Mouse (Mus musculus) midbrain, embryonic 15.5 days (tissue): Measurements from ENCODE around the gene Nipal3. TPM values are rescaled to one million over a fixed set of nuclear protein-coding genes. Genes with fewer than 3 reads are reported as not detected.

ENCODE experiments used
- ATAC-seq: fragments of 200-750 bp; cut with Nextera tagmentation; replicated peaks from 2 replicates; pipeline ENCODE4 v1.8.0; 2017; ENCODE audit warnings: moderate TSS enrichment
- H3K27ac ChIP-seq: fragments of 300-500 bp; sonication (generic); 2 replicates; pipeline ENCODE4 v1.5.1; 2015; ENCODE audit warnings: mild to moderate bottlenecking, inconsistent platforms
- H3K27me3 ChIP-seq: fragments of 300-500 bp; sonication (generic); replicated peaks from 2 replicates; pipeline ENCODE4 v1.6.1; 2015; ENCODE audit warnings: inconsistent platforms
- H3K36me3 ChIP-seq: fragments of 300-500 bp; sonication (generic); replicated peaks from 2 replicates; pipeline ENCODE4 v1.6.1; 2015; ENCODE audit warnings: inconsistent platforms
- H3K4me1 ChIP-seq: fragments of 300-500 bp; sonication (generic); 2 replicates; pipeline ENCODE4 v1.6.1; 2015; ENCODE audit warnings: inconsistent platforms
- H3K4me2 ChIP-seq: fragments of 300-500 bp; sonication (generic); 2 replicates; pipeline ENCODE4 v1.6.1; 2015; ENCODE audit warnings: inconsistent platforms, mild to moderate bottlenecking, moderate library complexity
- H3K4me3 ChIP-seq: fragments of 300-500 bp; sonication (generic); 2 replicates; pipeline ENCODE4 v1.5.1; 2015; ENCODE audit warnings: mild to moderate bottlenecking, inconsistent platforms
- H3K9ac ChIP-seq: fragments of 300-500 bp; sonication (generic); 2 replicates; pipeline ENCODE4 v1.6.1; 2015; ENCODE audit warnings: mild to moderate bottlenecking, inconsistent platforms
- H3K9me3 ChIP-seq: fragments of 300-500 bp; sonication (generic); 2 replicates; pipeline ENCODE4 v1.6.1; 2016; ENCODE audit warnings: inconsistent platforms
- WGBS: fragments of 180-500 bp; shearing (Covaris S2); methylation state at CpG from one replicate; pipeline ENCODE4 v1.1.7; 2015; ENCODE audit warnings: mixed read lengths; 5-methylcytosine and 5-hydroxymethylcytosine counted together
- polyA plus RNA-seq: library from polyadenylated mRNA; unstranded; fragments of >200 nt; fragmentation: Nextera tagmentation; extraction: Ambion mirVana; gene quantifications from 2 replicates; pipeline ENCODE4 v1.2.1, GENCODE M21; 2015

Nipal3 gene
- polyA plus RNA-seq, 1 experiment from 2014 or later, result 13.1 TPM

DNA sequence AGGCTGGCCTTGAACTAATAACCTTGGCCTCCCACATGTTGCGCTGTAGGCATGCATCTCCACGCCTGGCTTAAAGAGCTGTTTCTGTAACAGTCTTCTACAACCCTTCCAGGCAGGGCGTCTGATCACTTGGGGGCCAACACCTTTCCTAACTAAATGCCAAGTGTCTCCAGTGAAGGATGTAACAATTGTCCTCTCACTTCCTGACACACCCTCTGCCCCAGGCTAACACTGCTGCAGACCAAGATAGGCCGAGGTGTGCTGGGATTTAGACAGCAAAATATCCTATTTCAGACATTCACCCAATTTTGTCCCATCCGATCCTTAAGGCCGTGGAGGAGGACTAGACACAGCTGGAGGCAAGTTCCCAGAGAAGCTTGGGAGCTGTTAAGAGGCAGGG is 41.7 kb downstream of the Nipal3 start:
- ATAC-seq, result no peak
- Histone ChIP-seq H3K9me3 (no peaks in the 10 kb centered on the region), H3K36me3 (no peaks in the 10 kb centered on the region), H3K4me2 (no peak overlapping the region), H3K27ac (no peak overlapping the region), H3K4me3 (no peak overlapping the region), H3K27me3 (no peaks in the 10 kb centered on the region), H3K4me1 (peaks cover 9% of the 10 kb centered on the region), H3K9ac (no peak overlapping the region)
- WGBS, result 82% methylated on average over 6 of the region's 6 CpGs

DNA sequence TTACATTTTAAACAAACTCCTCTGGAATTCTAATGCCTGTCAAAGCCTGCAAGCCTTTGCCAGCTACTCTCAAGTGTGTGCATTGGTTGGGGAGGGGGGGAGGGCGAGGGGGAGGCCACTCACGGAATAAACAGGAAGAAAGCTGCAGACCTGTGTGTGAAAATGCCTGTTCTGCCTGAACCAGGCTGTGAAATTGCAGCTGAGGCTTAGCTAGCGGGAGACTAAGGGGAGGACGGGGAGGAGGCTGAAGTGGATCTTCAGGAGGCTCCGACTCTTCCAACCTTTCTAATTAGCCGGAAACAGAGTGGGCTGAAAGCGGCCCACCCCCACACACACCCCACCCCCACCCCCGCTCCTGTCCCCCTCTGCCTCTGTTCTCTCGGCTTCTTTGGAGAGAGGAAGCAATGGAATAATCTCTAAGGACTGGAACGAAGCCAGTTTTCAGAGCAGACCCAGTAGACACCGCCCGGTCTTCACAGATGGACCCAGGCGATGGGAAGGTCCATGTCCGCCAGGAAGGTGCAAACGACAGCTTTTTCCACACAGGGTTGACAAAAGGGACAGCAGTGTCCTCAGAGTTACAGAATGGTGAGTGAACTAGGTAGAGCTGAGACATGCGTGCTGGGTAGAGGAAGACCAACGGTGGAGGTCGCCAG is 43.4 kb downstream of the Nipal3 start:
- Histone ChIP-seq H3K27me3 (no peaks in the 10 kb centered on the region), H3K4me2 (peak overlapping the region; percentile 15; the same call in 1 of the 2 replicates), H3K4me1 (peaks cover 9% of the 10 kb centered on the region), H3K36me3 (no peaks in the 10 kb centered on the region), H3K27ac (no peak overlapping the region), H3K4me3 (no peak overlapping the region), H3K9ac (no peak overlapping the region), H3K9me3 (no peaks in the 10 kb centered on the region)
- WGBS, result 45% methylated on average over 18 of the region's 18 CpGs
- ATAC-seq, result no peak

DNA sequence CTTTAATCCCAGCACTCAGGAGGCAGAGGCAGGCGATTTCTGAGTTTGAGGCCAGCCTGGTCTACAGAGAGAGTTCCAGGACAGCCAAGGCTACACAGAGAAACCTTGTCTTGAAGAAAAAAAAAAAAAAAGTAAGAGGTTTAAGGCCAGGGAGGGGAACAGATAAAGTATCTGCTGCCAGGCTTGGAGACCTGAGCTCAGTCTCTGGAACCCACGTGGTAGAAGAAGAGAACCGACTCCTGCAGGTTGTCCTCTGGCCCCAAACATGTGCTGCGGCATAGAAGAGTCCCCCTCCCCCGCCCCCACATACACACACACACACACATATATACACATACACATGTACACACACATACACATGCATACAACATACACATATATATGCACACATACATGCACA is 52.4 kb downstream of the Nipal3 start:
- Histone ChIP-seq H3K4me3 (no peak overlapping the region), H3K4me1 (0 out of 2 replicates have a peak, but pooled peaks cover 2% of the 10 kb centered on the region), H3K27me3 (no peaks in the 10 kb centered on the region), H3K36me3 (no peaks in the 10 kb centered on the region), H3K9me3 (no peaks in the 10 kb centered on the region), H3K4me2 (no peak overlapping the region), H3K27ac (no peak overlapping the region), H3K9ac (no peak overlapping the region)
- no peak for ATAC-seq
- 73% methylated on average over 5 of the region's 5 CpGs for WGBS

DNA sequence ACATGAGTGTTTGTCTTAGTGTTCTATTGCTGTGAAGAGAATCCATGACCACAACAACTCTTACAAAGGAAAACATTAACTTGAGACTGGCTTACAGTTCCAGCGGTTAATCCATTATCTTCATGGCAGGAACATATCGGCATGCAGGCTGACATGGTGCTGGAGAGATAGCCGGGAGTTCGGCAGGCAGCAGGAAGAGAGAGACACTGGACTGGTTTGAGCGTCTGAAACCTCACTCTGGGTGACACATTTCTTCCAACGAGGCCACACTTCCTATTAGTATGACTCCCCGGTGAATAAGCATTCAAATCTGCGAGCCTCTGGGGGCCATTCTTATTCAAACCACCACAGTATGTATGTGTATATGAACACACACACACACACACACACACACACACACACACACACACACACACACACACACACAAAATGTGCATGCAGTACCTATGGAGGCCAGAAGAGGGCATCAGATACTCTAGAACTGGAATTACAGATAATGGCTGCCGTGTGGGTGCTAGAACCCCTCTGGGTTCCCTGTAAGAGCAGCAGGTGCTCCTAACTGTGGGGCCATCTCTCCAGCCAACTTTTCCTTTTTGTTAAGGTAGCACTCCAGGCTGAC is 54.8 kb downstream of the Nipal3 start:
- Histone ChIP-seq H3K4me2 (no peak overlapping the region), H3K4me1 (0 out of 2 replicates have a peak, but pooled peaks cover 2% of the 10 kb centered on the region), H3K4me3 (no peak overlapping the region), H3K9ac (no peak overlapping the region), H3K27ac (no peak overlapping the region), H3K36me3 (no peaks in the 10 kb centered on the region), H3K9me3 (no peaks in the 10 kb centered on the region), H3K27me3 (no peaks in the 10 kb centered on the region)
- ATAC-seq, result no peak
- WGBS, result 61% methylated on average over 9 of the region's 9 CpGs

DNA sequence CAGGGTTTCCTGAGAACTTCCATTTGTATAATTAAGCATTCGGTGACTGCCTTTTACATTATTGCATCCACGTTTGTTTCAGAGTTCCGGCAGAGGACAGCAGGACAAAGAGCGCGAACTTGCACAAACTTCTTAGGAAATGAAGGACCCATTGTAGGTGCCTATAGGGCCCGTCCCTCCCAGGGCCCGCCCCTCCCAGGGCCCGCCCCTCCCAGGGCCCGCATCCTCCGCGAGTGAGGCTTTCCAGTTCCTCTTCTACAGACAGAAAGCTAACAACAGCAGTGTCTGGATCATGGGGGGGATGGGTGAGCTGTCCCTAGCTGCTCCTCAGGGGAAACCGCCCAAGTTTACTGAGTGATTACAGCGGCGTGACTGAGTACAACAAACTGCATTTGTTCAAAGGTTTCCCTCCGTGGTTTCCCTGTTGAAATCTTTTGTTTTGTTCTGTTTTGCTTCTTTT is 55.6 kb downstream of the Nipal3 start:
- Histone ChIP-seq H3K4me2 (peak overlapping the region; percentile 12; the same call in 1 of the 2 replicates), H3K4me3 (no peak overlapping the region)
- ATAC-seq, result no peak

DNA sequence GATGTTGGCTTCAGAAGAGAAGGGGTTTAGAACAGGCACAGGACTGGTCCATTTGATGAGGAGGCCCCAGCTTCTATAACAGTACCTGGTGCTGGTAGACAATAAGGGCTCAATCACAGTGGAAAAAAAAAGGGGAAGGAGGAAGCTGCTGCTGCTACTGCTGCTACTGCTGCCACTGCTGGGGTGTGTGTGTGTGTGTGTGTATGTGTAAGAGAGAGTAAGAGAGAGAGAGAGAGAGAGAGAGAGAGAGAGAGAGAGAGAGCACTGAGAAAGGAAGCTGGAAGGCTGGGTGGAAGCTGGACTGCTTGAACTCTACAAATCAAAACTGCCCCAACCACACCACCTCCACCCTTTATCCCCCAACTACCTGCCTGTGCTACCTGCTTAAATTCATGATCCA is 56.9 kb downstream of the Nipal3 start:
- Histone ChIP-seq H3K4me3 (no peak overlapping the region), H3K9ac (no peak overlapping the region), H3K36me3 (no peaks in the 10 kb centered on the region), H3K4me2 (no peak overlapping the region), H3K4me1 (peaks cover 11% of the 10 kb centered on the region), H3K9me3 (no peaks in the 10 kb centered on the region), H3K27ac (no peak overlapping the region), H3K27me3 (no peaks in the 10 kb centered on the region)
- no peak for ATAC-seq

More for the DNA sequence above, 55.6 kb downstream of the Nipal3 start:
- Histone ChIP-seq H3K27ac (no peak overlapping the region), H3K4me1 (peaks cover 8% of the 10 kb centered on the region), H3K36me3 (no peaks in the 10 kb centered on the region), H3K27me3 (no peaks in the 10 kb centered on the region), H3K9me3 (no peaks in the 10 kb centered on the region), H3K9ac (no peak overlapping the region)
- WGBS, result 4% methylated on average over 15 of the region's 15 CpGs

DNA sequence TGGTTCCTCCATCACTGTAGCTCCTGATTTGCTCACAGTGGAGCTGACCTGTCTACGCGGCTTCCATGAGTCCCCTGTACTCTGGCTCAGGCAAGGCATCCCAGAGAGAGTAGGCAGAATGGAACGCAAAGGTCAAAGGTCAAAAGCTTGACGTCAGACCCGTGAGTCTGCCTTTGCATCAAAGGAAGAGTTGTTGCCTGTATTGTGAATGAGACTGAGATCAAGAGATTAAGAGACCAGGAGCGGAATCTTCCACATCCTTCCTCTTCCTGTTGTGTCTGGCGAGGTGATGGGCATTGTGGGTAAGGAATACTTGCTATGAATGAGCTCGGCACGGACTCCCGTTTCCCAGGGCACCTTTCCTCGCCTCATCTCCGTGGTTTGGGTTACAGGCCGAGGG is 58.5 kb downstream of the Nipal3 start:
- Histone ChIP-seq H3K27me3 (no peaks in the 10 kb centered on the region), H3K9ac (no peak overlapping the region), H3K4me1 (peaks cover 21% of the 10 kb centered on the region), H3K4me2 (no peak overlapping the region), H3K9me3 (no peaks in the 10 kb centered on the region), H3K27ac (no peak overlapping the region), H3K36me3 (no peaks in the 10 kb centered on the region), H3K4me3 (no peak overlapping the region)
- 59% methylated on average over 13 of the region's 13 CpGs for WGBS
- ATAC-seq, result no peak

DNA sequence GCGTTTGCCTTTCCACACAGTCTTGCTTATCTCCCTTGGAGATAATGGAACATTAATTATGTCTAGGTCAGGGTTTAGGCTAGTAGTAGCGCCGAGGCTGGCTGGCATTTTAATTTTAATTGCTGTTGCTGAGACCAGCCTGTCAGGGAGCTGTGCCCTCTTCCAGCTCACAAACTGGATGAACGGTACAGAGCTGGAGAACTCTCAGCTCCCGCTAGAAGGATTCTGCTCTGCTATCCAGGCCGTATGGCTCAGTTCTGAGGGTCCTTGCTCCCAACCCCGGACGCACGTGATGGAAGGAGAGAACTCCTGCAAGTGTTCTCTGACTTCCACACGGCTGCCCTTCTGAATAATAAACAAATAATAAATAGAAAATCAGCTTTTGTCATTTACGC is 60.4 kb downstream of the Nipal3 start:
- H3K9me3 ChIP-seq, result no peaks in the 10 kb centered on the region
- peaks cover 21% of the 10 kb centered on the region for H3K4me1 ChIP-seq
- peak overlapping the region; percentile 65 for H3K9ac ChIP-seq
- H3K4me2 ChIP-seq, result peak overlapping the region; percentile 93
- no peaks in the 10 kb centered on the region for H3K36me3 ChIP-seq
- H3K27ac ChIP-seq, result peak overlapping the region; percentile 85
- no peaks in the 10 kb centered on the region for H3K27me3 ChIP-seq
- ATAC-seq, result peak; percentile 56; the same call in 1 of the 2 replicates
- H3K4me3 ChIP-seq, result peak overlapping the region; percentile 94
- 28% methylated on average over 11 of the region's 11 CpGs for WGBS

DNA sequence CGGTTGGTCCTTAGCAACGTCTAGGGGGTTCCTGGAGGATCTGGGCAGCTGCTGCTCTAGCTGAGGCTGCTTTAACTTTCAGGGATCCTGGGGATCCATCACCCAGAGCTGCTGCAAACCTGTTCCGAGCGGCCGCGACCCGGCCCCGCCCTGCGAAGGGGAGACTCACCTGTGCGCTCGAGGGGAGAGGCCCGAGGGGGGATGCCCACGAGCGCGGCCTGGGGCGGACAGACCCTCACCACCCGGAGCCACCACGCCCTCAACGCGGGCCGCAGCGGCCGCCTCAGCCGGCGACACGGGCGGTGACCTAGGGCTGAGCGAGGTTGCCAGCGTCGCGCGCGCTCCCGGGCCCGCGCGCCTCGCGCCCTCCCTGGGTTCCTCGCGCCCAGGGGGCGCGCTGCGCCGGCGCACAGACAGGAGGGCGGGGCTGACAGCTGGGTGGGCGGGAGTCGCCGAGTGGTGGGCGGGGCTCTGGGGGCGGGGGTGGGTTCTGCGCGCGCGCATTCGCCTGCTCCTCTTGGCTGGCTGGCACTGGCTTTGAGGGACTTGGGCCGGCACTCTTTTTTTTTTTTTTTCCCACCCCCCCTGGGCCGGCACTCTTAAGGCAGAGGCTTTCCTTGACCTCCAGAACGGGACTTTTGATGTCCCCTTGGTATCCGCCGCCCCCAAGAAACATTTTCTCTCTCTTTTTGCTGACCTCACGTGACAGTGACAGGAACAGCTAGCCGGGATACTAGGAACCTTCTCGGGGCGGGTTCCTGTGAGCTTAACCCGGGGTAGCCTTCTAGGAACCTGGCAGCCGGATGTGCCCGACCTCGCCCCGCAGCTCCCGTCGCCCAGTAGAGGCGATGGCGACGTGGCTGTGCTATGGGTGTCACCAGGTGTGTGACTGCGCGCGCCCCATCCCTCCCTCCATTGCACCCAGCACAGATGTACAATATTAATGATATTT is 61.1 kb downstream of the Nipal3 start, which contains the start of gene Rcan3:
Gene Rcan3 (minus strand): TSS at position 411 of the 952 bp plus-strand sequence.
- peak within 1 kb of the TSS; percentile 93 for H3K4me2 ChIP-seq
- H3K9me3 ChIP-seq, result no peaks in the 10 kb centered on the region
- WGBS, result under 1% methylated on average over 49 of the region's 79 CpGs
- ATAC-seq, result peak; percentile 80
- no peaks in the 10 kb centered on the region for H3K36me3 ChIP-seq
- peaks cover 19% of the 10 kb centered on the region for H3K4me1 ChIP-seq
- no peaks in the 10 kb centered on the region for H3K27me3 ChIP-seq
- peak within 1 kb of the TSS; percentile 94 for H3K4me3 ChIP-seq
- H3K27ac ChIP-seq, result peak within 1 kb of the TSS; percentile 85
- H3K9ac ChIP-seq, result peak within 1 kb of the TSS; percentile 95

DNA sequence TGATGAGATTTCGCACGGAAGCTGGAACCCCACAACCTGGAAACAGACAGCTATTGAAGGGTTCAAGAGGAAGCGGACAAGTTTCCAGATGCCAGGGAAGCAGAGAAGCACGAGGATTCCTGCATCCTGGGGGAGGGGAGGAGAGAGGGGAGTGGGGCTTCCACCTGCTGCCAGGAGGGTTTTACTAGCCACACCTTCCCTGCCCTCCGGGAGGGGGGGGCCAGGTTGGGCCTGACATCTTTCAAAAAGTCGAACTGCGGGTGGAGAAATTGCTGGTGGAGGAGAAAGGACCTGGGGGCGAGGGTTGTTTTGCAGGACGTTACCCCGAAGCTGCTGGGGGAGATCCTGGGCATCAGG is 61.8 kb downstream of the Nipal3 start:
- 0 out of 2 replicates have a peak, but pooled peaks have one; percentile 18 for ATAC-seq
- H3K36me3 ChIP-seq, result no peaks in the 10 kb centered on the region

DNA sequence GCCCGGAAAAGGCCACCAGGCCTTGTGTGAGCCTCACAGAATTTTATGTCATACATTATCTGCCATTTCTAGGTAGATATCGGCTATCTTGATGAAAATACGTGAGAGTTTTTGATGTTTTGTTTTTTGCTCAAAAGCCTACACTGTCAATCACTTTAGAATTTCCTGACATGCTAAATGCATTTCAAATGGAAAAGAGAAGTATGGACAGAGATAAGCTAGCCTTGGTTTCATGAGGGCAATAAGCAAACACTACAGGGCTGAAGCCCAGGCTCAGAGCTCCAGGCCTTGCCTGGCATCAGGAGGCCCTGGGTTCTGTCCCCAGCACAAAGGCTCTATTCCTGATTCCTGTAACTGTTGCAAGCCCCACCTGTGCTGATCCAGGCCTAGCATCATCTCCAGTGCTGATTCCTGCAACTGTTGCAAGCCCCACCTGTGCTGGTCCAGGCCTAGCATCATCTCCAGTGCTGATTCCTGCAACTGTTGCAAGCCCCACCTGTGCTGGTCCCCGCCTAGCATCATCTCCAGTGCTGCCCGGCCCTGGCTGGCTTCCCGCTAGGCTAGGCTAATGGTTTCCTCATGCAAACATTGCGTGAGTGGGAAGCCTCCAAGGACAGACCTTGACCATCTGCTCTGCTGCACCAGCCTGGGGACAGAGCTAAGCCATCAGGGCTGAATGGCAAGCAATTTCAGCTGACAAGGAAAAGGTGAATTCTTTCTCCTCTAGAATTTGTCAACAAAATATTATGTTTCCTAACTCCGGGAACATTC is 64.7 kb downstream of the Nipal3 start:
- Histone ChIP-seq H3K4me3 (no peak overlapping the region), H3K36me3 (no peaks in the 10 kb centered on the region), H3K9me3 (no peaks in the 10 kb centered on the region), H3K27ac (no peak overlapping the region), H3K27me3 (no peaks in the 10 kb centered on the region), H3K4me1 (peaks cover 19% of the 10 kb centered on the region), H3K9ac (no peak overlapping the region), H3K4me2 (no peak overlapping the region)
- ATAC-seq, result no peak
- WGBS, result 78% methylated on average over 8 of the region's 8 CpGs

More for the DNA sequence above, 61.8 kb downstream of the Nipal3 start:
- Histone ChIP-seq H3K4me1 (peaks cover 19% of the 10 kb centered on the region), H3K9ac (peak overlapping the region; percentile 95), H3K4me2 (peak overlapping the region; percentile 93), H3K27me3 (no peaks in the 10 kb centered on the region), H3K4me3 (peak overlapping the region; percentile 94), H3K9me3 (no peaks in the 10 kb centered on the region), H3K27ac (peak overlapping the region; percentile 85)
- 4% methylated on average over 10 of the region's 10 CpGs for WGBS
